Mouse (Mus musculus) monocyte, adult 5-6 weeks (primary cell): ENCODE measurements at regions not wholly inside any gene's neighbourhood (a gene's known extent, or its start where the extent isn't known, plus 50 kb on each side); places are given as distances from the start of the nearest gene placed in this dataset.
A peak's percentile ranks its signal among the peaks of the same experiment; 100 is the strongest.

Source experiments
- ATAC-seq: fragments of 153-309, 156-312 bp; replicated peaks from 2 replicates; pipeline ENCODE4 v1.8.0; 2017; ENCODE audit warnings: mild to moderate bottlenecking; ENCODE audit not compliant: low TSS enrichment, insufficient number of reproducible peaks, severe bottlenecking, poor library complexity, low FRiP score

- peak; percentile 90 for ATAC-seq
Observed at GRCm38 (mm10) chr17:53152344-53152743, 310.8 kb downstream of the Efhb start.
